Mouse (Mus musculus) hindlimb bud, embryonic 11.5 days (tissue): Measurements from ENCODE around the gene Fry.

ENCODE experiments used
- DNase-seq: peaks from one replicate; pipeline ENCODE4 v3.0.0-alpha.2; 2012; ENCODE audit warnings: low read depth, low spot score; ENCODE audit errors: extremely low spot score

Fry gene

GRCm38 (mm10) chr5:150384272-150385215, 266.1 kb downstream of the Fry start:
- DNase-seq, result no peak

GRCm38 (mm10) chr5:150385224-150385623, 266.8 kb downstream of the Fry start:
- DNase-seq, result no peak

- DNase-seq, result no peak
These were observed 270.2 kb downstream of the Fry start for GRCm38 (mm10) chr5:150388623-150389022.

GRCm38 (mm10) chr5:150389589-150390377, 271.3 kb downstream of the Fry start:
- DNase-seq, result no peak

GRCm38 (mm10) chr5:150390422-150390821, 272.0 kb downstream of the Fry start:
- DNase-seq, result no peak

- no peak for DNase-seq
These were observed 276.2 kb downstream of the Fry start for GRCm38 (mm10) chr5:150394645-150395044.

GRCm38 (mm10) chr5:150402832-150403447, 284.5 kb downstream of the Fry start:
- no peak for DNase-seq

- DNase-seq, result no peak
These were observed 286.4 kb downstream of the Fry start for GRCm38 (mm10) chr5:150404867-150405266.

- DNase-seq, result no peak
These were observed 290.5 kb downstream of the Fry start for GRCm38 (mm10) chr5:150408979-150409378.

- no peak for DNase-seq
These were observed 291.1 kb downstream of the Fry start for GRCm38 (mm10) chr5:150409451-150410045.

- DNase-seq, result no peak
These were observed 294.5 kb downstream of the Fry start for GRCm38 (mm10) chr5:150412750-150413450.

GRCm38 (mm10) chr5:150414823-150415222, 296.4 kb downstream of the Fry start:
- no peak for DNase-seq

GRCm38 (mm10) chr5:150417223-150417622, 298.8 kb downstream of the Fry start:
- no peak for DNase-seq

GRCm38 (mm10) chr5:150418035-150418434, 299.6 kb downstream of the Fry start:
- no peak for DNase-seq

GRCm38 (mm10) chr5:150425038-150425437, 306.6 kb downstream of the Fry start:
- no peak for DNase-seq

GRCm38 (mm10) chr5:150426595-150426994, 308.1 kb downstream of the Fry start:
- DNase-seq, result no peak

GRCm38 (mm10) chr5:150431286-150431685, 312.8 kb downstream of the Fry start:
- DNase-seq, result no peak

- DNase-seq, result no peak
These were observed 314.5 kb downstream of the Fry start for GRCm38 (mm10) chr5:150432960-150433359.

- DNase-seq, result no peak
These were observed 318.4 kb downstream of the Fry start for GRCm38 (mm10) chr5:150436629-150437389.

- no peak for DNase-seq
These were observed 323.2 kb downstream of the Fry start for GRCm38 (mm10) chr5:150441690-150442089.
